Mouse (Mus musculus): ENCODE results near the gene Fkbp2.

- TF ChIP-seq POLR2A (IDR thresholded peaks at IDR 0.05; ENCODE audit: low read depth, low read length) (no peak), CTCF (conservative IDR thresholded peaks at IDR 0.05 in 1 of 2, IDR thresholded peaks at IDR 0.05 in 1 of 2; ENCODE audit: low read depth in 2 of 2, low read length in 2 of 2) (no peak), GABPA (IDR thresholded peaks at IDR 0.05; ENCODE audit: insufficient replicate concordance, low read depth, low read length) (no peak), E2F4 (IDR thresholded peaks at IDR 0.05; ENCODE audit: insufficient replicate concordance, low read depth, low read length) (no peak), HCFC1 (IDR thresholded peaks at IDR 0.05; ENCODE audit: low read depth, low read length) (no peak), SMC3 (IDR thresholded peaks at IDR 0.05; ENCODE audit: low read depth, low read length) (no peak)
Measured at GRCm38 (mm10) chr19:6968491-6969271, 11.6 kb downstream of the Fkbp2 start.

Data from CH12.LX (cell line).